Mouse (Mus musculus) T-helper 17 cell (primary cell): ENCODE measurements at regions not wholly inside any gene's neighbourhood (a gene's known extent, or its start where the extent isn't known, plus 50 kb on each side); places are given as distances from the start of the nearest gene placed in this dataset.

Source experiments
- in situ Hi-C, 2 experiments: fragments of 300-600 bp; cut with MboI, MseI; formaldehyde crosslinking; loops; 1 replicate in 1 of 2; 2 replicates in 1 of 2; pipeline ENCODE4 v1.15.1; 2025; ENCODE audit warnings: high pct_unique_total_duplicates in 2 of 2

DNA sequence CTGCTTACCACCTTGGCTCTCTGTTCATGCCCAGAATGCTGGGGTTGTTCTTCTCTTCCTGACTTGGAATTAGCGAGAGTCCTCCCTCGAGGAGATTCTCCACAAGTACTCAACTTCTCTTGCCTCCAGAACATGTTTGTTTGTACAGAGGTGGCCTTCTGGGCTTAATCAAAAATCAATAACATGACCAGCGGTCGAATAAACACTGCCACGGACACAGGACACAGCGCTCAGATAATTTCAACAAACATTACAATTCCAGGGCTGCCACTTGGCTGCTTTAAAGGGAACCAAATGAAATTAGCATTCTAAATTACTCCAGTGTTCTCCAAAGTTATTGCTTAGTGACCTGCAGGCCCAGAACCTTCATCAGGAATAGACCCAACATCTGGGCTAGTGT lies 249.9 kb downstream of the Setd4 start:
- in situ Hi-C loops: loop anchor here in 1 of 2 experiments (10.0 kb wide), 1 partner anchor 991 kb away; no protein-coding TSS in a partner anchor

DNA sequence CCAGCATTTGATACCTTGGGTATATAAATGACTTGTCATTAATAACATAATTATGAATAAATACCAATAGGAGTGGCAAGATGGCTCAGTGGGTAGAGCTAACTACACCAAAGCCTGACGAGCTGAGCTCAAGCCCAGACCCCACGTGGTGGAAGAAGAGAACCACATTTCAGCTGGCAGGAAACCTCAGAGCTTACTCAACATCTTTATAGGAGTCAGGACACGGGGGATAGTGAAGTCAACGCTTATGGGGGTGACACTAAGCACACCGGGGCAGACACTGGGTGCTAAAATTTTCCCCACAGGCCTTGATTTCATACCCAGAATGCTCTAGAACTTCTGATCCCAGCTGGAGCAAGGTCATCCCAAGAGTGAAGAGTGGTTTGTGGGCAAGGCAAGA lies 259.3 kb downstream of the Setd4 start:
- in situ Hi-C loops: loop anchor here in 1 of 2 experiments (10.0 kb wide), 1 partner anchor 200 kb away; no protein-coding TSS in a partner anchor

DNA sequence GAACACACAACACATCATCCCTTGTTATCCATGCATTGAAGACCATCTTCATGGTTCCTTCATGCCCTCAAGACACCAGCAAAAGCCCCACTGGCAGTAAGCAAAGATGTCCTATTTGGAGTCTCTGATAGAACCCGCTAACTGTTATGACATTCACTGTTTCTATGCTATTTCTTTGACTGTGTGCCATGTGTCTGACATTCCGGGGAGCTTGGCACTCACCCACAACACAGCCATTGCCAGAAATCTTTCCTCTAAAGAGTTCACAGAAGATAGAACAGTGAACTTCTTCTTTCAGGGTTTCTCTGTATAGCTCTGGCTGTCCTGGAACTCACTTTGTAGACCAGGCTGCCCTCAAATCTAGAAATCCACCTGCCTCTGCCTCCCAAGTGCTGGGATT lies 261.2 kb downstream of the Setd4 start:
- in situ Hi-C loops: loop anchor here in 1 of 2 experiments (10.0 kb wide), 1 partner anchor 202 kb away; no protein-coding TSS in a partner anchor

DNA sequence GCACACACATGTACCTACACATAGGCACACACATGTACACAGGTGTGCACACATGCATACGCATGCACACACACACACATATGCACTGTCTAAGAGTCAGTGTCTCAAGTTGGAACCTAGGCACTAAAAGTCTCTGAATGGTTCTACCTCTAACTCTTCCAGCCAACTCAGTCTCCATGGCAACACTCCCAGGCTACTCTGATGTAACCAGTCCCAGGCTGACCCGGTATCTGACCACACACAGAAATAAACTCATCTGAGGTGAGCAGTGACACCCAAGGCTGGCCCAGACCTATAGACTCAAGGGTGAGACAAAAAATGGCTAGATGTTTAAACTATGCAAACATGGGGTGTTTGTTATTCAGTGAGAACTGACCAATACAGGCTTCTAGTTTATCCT lies 262.1 kb downstream of the Setd4 start:
- in situ Hi-C loops: loop anchor here in 1 of 2 experiments (10.0 kb wide), 1 partner anchor 203 kb away; no protein-coding TSS in a partner anchor

DNA sequence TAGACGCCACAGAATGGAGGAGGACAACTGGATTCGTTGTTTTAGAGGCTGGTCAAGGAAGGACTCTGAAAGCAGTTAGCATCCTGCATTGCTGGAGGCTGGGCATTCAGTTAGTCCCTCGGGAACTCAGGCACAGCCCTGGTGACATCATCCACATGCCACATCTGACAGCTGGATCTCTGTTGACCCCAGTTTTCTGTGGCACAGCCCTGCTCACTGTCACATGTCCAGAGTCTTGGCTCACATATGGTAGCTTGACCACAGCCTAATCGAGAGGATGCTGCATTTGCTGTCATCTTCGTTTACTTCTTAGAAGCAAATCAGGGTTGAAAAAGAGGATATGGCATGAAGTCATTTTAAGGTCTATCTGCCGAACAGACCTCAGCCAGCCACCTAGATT lies 265.1 kb downstream of the Setd4 start:
- in situ Hi-C loops: no loop called here

DNA sequence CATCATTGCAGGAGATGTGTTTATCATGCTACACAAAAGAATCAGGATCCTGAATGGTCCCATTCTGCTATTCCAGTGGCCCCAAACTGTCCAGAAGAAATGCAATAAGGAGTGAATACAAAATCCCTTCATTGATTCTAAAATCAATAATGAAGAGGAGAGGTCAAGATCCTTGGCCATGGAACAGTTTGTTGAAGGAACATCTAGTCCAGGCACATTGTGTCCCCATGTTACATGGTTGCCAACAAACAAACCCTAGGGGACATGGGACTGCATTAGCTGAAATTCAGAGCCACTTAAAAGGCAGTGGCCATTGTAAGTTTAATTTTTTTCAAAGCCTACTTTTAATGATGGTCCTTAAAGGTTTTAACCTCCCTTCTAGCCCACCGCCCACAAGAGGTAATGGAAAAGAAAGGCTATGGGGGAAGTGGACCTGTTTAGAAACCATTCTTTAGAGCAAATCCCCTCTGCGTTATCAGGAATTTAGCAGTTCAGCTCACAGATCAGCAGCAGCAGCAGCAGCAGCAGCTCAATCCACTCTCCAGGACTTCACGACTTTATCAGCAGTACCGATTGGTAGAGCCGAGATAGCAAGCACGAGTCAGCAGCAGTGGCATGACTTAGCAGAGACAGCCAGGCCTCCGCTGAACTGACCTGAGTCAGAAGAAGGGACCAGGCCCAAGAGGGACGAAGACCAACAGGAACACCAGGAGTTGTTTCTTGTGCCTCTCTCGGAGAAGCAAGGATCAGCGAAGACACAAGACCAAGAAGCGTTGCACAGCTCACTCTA lies 268.3 kb downstream of the Setd4 start:
- in situ Hi-C loops: no loop called here

DNA sequence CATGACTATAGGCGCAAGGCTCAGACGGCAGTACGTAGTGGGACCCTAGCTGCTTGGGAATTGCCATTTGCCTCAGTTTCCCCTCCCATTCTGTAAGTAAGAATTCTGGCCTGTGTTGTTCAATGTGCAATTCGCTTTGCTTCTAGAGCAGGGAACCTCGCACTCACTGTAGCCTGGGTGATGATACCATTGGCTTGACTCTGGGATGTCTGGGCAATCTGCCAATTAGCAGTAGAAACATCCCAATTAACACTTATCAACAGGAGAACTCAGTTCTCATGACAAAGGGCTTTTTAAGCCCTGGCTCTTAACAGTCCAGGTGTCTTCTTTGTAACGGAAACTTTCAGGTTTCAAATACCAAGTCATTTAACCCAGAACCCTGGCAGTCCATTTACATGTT lies 270.2 kb downstream of the Setd4 start:
- in situ Hi-C loops: no loop called here

DNA sequence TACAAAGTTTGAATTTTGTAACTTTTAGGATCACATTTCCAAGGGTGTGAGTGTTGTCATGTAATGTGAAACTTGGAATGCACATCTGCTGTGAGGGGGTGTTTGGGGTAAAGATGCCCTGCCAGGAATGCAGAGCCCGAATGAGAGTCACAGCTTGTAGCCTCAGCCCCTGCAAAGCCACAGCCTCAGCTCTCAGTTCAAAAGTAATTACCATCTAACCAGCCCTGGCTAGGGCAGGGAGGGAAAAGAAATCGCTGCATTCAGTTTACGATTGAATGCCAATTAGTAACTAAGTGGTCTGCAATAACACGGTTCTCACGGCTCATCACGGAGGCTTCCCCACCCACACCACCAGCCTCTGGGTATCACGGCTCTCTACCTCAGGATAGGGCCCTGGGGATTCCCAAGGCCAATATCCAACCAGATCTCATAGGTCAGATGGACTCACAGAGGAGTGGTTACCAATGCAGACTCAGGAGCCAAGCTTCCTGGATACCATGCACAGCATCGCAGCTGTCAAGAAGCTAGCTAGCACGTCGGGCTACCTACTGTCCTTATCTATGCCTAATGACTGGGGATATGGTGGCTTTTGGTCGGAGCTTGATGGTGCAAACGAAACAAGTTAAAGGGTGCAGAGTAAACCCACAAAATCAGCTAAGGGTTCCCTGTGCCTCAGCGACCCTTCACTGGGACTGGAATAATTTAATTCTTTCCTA lies 275.0 kb downstream of the Setd4 start:
- in situ Hi-C loops: no loop called here

DNA sequence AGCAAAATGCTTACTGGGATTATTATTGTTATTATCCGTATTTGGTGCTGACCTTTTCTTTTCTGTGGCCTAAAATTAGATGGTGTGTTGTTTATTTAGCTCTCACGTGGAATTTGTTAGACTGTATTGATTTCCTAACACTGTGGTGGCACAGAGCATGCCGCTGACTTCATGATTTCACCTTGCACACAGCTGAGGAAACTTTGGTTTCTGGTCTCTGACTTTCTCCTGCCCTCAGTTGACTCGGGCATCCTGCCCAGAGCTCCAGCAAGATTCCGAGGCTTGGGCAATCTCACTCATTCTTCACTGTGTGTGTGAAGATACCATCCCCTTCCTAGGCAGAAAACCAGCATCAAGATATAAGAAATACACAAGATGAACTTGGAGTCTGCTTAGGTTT lies 279.0 kb downstream of the Setd4 start:
- in situ Hi-C loops: no loop called here

DNA sequence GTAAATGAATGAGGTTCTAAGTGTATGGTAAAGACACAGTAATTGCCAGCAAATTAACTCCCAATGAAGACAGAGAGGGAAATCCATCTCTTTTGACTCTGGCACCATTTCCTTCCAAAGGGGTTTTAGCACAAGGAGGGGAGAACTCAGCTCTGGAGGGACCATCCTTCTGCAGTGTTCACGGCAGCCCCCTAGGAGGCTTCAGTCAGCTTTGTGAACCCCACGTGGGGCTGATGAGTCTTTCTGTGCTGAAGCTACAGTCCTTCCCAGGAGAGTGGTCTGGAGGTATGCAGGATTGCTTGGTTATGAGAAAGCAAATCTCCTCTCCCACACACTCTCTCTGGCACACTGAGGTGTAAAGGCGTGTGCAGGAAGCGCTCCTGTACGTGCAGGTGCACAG lies 280.7 kb downstream of the Setd4 start:
- in situ Hi-C loops: no loop called here

DNA sequence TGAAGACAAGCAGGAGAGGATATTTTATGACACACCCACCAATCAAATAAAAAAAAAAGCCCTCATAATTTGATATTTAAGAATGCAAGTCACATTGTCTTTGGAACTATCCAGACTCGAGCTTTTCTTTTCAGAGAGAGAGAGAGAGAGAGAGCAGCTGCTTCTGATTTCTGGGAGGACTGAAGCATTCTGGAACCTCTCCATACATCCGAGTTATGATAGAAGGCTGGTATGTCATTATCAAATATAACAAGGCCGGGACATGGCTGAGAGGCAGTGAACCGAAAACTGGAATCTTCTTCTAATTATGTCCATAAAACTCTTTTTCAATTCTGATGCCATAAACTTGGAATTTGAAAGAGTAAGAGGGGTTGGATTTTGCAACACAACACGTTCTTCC lies 284.3 kb downstream of the Setd4 start:
- in situ Hi-C loops: no loop called here

DNA sequence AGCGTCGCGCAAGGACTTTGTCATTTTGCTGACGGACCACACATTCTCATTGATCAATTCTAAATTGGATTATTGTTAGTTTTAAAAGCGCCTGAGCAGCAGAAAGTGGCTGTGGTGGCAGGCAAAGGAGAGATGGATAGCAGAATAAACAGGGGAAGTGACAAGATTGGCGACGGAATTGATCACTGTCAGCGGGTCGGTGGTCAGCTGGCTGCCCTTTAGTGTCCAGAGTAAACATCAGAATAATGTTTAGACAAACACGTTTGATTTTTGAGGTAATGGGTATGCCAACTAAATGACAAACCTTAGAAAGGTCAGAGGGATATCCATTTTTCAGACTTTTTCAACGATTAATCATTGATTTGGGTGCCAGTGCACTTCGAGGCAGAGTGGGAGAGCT lies 292.2 kb downstream of the Setd4 start:
- in situ Hi-C loops: no loop called here

DNA sequence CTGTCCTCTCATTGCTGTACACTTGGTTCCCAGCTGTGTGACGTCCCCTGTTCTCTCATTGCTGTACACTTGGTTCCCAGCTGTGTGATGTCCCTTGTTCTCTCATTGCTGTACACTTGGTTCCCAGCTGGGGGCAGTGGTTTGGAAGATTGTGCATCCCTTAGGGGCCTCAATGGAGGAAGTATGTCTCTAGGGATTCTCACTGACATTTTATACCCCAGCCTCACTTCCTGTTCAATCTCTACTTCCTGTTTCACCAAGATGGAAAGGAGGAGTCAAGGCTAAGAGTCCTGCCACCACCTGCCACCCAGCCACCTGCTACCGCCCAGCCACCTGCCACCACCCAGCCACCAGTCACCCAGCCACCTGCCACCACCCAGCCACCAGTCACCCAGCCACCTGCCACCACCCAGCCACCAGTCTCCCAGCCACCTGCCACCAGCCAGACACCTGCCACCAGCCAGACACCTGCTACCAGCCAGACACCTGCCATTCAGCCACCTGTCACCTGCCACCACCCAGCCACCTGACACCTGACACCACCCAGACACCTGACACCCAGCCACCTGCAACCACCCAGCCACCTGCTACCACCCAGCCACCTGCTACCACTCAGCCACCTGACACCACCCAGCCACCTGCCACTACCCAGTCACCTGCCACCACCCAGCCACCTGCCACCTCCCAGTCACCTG lies 295.1 kb downstream of the Setd4 start:
- in situ Hi-C loops: loop anchor here in 1 of 2 experiments (10.0 kb wide), 1 partner anchor 744 kb away; no protein-coding TSS in a partner anchor

DNA sequence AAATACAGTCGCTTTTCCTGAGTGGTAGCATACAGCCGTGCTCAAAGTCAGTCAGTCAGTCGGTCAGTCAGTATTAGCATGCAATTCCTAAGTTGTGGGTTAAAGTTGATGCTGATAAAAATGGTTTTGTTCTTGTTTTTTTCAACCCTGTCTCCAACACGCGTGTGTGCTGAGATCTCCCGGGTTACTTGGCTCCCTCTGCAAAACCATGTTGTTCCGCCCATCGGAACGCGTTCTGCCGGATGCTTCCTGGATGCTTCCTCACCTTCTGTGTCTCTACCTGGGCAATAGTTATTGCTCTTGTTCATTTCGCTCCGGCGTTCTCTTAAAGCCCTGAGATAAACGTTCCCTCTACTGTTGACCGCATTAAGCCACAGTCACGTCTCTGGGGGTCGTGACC lies 296.9 kb downstream of the Setd4 start:
- in situ Hi-C loops: loop anchor here in 1 of 2 experiments (10.0 kb wide), 1 partner anchor 742 kb away; no protein-coding TSS in a partner anchor

DNA sequence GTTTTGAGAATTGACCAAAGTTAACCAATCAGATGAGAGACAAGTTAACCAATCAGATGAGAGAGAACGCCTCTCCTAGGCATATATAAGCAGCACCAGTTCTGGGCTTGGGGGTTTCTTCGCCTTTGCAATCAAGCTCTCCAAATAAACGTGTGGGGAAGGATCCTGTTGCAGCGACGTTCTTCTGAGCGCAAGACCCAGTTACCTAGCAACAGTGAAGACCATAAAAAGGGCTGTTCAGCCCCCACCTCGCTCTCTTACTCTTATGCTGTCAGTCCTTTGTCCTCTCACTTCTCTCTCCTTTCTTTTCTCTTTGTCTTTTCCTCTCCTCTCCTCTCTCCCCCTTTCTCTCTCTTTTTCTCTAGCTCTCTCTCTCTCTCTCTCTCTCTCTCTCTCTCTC lies 297.7 kb downstream of the Setd4 start:
- in situ Hi-C loops: loop anchor here in 1 of 2 experiments (10.0 kb wide), 1 partner anchor 741 kb away; no protein-coding TSS in a partner anchor

DNA sequence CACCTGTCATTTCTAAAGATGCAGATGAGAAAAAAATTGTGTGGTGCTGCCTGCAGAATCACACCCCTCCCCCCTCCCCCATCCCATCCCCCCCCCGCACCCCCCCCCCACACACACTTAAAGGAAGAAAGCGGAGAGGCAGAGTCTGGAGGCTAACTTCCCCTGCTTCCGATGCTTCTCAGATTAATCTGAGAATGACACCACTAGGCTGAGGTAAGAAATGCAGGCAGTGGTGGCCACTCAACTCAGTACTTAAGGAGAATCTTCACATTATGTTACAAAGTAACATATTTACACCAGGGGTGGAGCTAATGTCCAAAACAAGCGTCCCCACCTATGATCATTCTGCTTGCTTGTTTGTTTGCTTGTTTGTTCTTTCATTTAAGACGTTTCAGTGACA lies 309.4 kb downstream of the Setd4 start:
- in situ Hi-C loops: loop anchor here (5.0 kb wide), 2 partner anchors 597 to 607 kb away; no protein-coding TSS in a partner anchor

DNA sequence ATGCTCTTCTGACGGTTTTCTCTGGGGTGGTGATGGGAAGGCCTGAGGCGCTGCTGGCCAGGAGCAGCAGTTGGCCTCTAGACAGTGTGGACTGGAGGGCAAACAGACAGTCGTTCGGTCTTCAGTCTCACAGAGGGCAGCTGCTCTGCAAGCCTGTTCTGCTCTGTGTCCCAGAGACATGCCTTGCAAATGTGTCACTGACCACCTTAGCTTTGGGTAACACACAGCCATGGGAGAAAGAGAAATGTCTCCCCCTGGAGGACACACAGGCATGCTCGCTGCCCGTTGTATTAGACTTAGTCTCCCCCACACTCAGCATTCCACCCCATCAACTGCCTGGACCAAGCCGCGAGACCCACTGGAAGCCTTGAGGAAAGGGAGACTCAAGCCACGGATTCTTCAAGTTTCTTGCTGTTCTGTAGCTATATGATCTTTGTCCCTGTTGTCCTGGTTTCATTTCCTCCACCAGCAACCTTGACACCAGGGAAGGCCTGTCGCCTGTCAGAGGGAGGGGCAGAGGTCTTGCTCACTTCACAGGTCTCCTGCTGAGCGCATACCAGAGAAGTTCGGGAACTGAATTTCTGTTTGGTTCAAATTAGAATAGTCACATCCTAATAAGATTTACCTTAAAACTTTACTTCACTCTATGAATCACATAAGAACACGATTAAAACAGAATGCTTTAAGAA lies 310.8 kb downstream of the Setd4 start:
- in situ Hi-C loops: loop anchor here (5.0 kb wide), 2 partner anchors 596 to 606 kb away; no protein-coding TSS in a partner anchor

DNA sequence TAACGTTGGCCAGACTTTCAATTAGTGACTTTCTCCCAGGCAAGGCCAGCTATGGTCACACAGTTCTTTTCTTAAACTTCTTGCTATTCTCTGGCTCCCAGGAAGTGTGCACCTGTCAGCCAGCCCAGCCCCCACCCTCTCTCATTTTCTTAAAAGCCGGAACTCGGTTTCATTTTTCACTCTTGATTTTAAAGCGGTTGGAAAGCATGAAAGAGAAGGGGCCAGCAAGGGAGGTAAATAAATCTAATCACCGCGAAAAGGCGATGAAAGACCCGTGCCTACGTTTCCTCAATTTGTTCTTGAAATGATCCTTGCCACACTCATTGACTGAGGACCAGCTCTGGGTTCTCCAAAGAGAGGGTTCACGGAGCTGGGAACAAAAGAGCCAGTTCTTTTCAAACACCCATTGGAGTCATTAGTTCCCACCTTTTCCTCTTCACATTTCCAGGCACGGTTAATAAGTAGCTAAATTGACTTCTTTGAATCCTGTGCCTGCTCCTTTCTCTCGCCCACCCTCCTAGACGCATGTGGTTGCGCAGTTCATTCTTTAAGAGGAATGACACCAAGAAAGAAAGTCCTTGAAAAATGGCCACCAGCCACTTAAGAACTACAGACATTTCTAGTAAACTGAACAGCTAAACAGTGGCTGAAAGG lies 311.6 kb downstream of the Setd4 start:
- in situ Hi-C loops: loop anchor here (5.0 kb wide), 2 partner anchors 595 to 605 kb away; no protein-coding TSS in a partner anchor

DNA sequence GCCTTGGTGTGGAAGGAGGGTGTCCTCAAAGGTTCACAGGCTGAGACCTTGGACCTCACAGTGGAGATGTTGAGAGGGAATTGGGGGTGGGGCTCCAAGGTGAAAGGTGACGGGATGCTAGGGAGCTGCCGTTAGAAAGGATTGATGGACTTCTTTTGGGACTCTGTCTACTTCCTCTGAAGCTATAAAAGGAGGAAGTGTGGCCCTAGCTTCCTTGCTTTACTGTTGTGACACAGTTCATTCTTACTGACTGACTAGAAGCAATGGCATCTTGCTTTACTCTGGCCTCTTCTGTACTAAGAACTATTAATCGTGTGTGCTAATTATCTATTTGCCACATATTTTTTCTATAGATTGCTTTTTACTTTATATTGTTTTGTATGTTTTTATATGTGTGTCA lies 315.8 kb downstream of the Setd4 start:
- in situ Hi-C loops: no loop called here

DNA sequence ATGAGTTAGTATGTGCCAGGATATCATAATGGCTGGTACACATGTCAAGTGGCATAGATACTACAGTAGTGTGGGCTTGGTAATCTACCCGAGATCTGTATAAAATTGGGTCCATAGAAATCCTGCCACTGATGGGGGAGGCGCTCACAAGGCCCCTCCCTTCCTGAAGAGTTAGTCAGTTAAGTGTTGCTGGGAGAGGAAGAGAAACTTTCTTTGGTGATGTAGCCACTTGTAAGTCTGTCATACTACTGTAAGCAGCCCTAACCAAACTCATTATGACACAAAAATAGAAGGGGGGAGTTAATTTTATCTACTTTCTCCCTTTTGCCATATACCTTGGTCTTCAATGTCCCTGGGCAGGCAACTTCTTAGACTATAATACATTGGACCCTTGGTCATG lies 316.3 kb downstream of the Setd4 start:
- in situ Hi-C loops: no loop called here

DNA sequence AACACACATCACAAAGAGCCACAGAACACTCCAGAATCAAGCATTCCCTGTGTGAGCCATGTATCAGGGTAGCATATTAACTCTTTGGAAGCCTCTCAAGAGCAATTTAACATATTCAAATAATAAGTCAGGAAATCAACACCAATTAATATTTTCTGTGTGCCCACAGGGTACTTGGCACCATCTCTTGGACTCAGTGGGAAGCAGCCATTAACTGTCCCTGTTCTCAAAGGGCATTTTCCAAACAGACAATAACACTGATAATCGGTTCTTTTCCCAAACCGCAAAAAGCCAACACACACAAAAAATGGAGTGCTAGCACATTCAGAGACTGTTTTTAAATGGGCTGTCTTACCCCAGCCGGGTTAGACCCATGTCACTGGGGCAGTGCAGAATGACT lies 317.0 kb downstream of the Setd4 start:
- in situ Hi-C loops: no loop called here
